Mouse (Mus musculus) retina, embryonic 14.5 days (tissue): ENCODE measurements at regions not wholly inside any gene's neighbourhood (a gene's known extent, or its start where the extent isn't known, plus 50 kb on each side); places are given as distances from the start of the nearest gene placed in this dataset.

Source experiments
- DNase-seq: peaks from one replicate; pipeline ENCODE4 v3.0.0-alpha.2; 2015; ENCODE audit warnings: low spot score

- DNase-seq = peak; percentile 74
Measured at GRCm38 (mm10) chr16:66086499-66086898, 271.4 kb downstream of the Vgll3 start.

- no peak for DNase-seq
Measured at GRCm38 (mm10) chr16:66092766-66093165, 277.7 kb downstream of the Vgll3 start.

DNA sequence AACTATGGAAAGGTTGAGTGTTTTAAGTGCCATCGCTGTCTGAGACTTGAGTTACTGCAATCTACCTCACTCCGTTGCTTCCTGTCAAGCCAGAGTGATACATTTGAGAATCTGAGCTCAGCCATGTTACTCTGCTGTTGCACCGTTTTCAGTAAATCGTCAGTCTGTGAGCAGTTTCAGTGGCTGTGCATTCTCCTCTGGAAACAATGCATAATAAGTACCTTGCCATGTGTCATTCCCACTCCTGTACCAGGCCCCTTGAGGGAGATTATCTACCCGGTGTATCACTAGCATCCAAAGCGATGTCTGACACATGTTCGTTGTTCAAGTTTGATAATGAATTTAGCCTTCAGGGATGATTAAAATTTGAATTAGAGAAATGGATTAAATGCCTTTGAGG, 280.6 kb downstream of the Vgll3 start:
- no peak for DNase-seq

- no peak for DNase-seq
Measured at GRCm38 (mm10) chr16:66117930-66118329, 302.9 kb downstream of the Vgll3 start.

DNA sequence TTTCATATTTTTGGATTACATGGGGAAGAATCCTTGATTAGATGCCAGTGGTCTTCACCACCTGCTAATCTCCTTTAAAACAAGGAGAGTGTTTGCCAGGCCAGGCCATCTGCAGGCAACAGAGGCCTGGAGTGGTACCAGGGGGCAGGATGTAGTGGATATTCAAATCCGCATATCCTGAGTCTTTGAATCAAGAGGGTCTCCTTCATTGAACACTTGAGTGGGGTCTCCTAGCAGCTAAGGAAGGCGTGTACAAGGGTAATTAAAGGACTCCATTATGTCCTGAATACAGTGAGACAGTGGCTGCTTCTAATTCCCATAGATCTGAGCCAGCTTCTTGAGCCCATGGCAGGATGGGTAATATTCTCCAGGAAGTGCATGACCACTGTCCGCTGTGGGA, 322.7 kb downstream of the Vgll3 start:
- DNase-seq = no peak

- no peak for DNase-seq
Measured at GRCm38 (mm10) chr16:66144765-66145164, 329.7 kb downstream of the Vgll3 start.

- no peak for DNase-seq
Measured at GRCm38 (mm10) chr16:66145280-66145679, 330.2 kb downstream of the Vgll3 start.

DNA sequence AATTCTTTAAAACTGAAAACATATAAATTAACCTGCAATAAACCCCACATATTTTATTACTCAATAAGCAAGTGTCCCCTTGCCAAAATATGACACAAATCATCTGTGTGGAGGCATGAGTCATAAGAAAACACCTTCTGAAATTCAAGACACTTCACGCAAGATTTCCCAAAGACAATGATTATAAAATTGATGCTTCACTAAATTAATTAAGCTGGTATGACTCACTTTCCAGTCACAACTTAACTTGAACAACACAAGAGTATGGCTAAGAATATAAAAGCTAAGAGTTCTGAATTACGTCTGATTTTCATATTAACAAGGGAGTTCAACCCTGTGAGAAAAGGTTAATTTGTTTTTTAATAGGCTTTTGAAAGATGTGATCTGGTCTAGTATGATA, 353.2 kb downstream of the Vgll3 start:
- no peak for DNase-seq

DNA sequence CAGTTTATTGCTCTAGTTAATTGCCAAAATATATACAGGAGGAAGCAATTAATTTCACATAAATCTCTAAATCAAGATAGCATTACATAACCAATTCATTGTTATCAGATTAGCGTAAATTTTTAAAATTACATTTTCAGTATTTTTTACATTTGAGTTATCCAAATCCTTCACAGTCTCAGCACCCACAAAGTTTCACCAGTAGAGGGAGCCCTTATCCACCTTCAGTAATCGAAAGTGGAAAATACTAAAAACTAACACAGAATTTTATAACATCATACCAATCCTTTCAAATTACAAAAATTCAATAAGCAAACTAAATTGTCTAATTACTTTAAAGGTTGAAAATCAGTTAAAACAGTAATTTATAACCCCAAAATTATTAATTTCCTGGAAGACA, 375.7 kb downstream of the Vgll3 start:
- peak; percentile 73 for DNase-seq

- no peak for DNase-seq
Measured at GRCm38 (mm10) chr16:66201406-66201805, 386.3 kb downstream of the Vgll3 start.
